Mouse (Mus musculus) ES-Bruce4 (cell line): ENCODE measurements at regions not wholly inside any gene's neighbourhood (a gene's known extent, or its start where the extent isn't known, plus 50 kb on each side); places are given as distances from the start of the nearest gene placed in this dataset.

Experiments
- H3K27ac ChIP-seq: 2 replicates; pipeline ENCODE4 v1.5.1; 2012; ENCODE audit warnings: low read length, inconsistent platforms; ENCODE audit not compliant: insufficient read depth
- H3K27me3 ChIP-seq: 2 replicates; pipeline ENCODE4 v1.6.1; 2012; ENCODE audit warnings: mild to moderate bottlenecking, low read length, inconsistent platforms; ENCODE audit not compliant: control insufficient read depth, poor library complexity, insufficient read depth, severe bottlenecking
- H3K36me3 ChIP-seq: 2 replicates; pipeline ENCODE4 v1.6.1; 2012; ENCODE audit warnings: inconsistent platforms, mild to moderate bottlenecking, low read length, moderate library complexity; ENCODE audit not compliant: control insufficient read depth, poor library complexity, insufficient read depth, severe bottlenecking
- H3K4me1 ChIP-seq: one replicate; pipeline ENCODE4 v1.8.1; 2011; ENCODE audit warnings: low read length; ENCODE audit not compliant: control insufficient read depth, insufficient read depth
- H3K4me3 ChIP-seq: 2 replicates; pipeline ENCODE4 v1.5.1; 2011; ENCODE audit warnings: low read depth, mild to moderate bottlenecking, low read length
- H3K9ac ChIP-seq: 2 replicates; pipeline ENCODE4 v1.6.1; 2012; ENCODE audit warnings: low read depth, mild to moderate bottlenecking, inconsistent platforms; ENCODE audit not compliant: poor library complexity, severe bottlenecking
- H3K9me3 ChIP-seq: replicated peaks from 2 replicates; pipeline ENCODE4 v1.6.1; 2012; ENCODE audit warnings: mild to moderate bottlenecking, low read length, inconsistent platforms; ENCODE audit not compliant: control insufficient read depth, poor library complexity, insufficient read depth, severe bottlenecking
- CTCF ChIP-seq: IDR thresholded peaks from one replicate; pipeline ENCODE4 v1.8.1; 2011; ENCODE audit warnings: low read depth, low read length
- EP300 ChIP-seq: IDR thresholded peaks from 2 replicates; pipeline ENCODE4 v1.6.1; 2011; ENCODE audit warnings: low read depth, low read length; ENCODE audit not compliant: insufficient read depth
- POLR2A ChIP-seq: IDR thresholded peaks from one replicate; pipeline ENCODE4 v1.8.1; 2011; ENCODE audit warnings: low read length; ENCODE audit not compliant: insufficient read depth

DNA sequence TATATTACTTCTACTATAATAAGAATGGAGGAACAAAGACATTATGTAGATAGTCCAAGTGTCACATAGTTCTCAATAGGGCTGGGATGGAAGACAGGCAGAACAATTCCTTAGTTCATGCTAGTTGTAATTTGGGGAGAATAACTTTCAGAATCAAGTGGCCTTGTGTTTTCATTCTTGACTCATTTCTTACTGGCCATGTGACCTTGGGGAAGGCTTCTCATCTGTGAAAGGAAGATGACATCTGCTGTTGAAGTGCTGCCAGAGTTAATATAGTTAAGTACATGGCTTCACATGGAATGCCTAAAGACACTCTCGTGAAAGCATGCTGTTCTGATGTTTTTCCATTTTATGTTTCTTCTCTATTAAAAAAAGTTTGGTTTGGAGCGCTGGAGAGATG is 146.2 kb upstream of the Nr5a2 start:
- H3K27ac ChIP-seq: no peak overlapping the region
- H3K27me3 ChIP-seq: no peaks in the 10 kb centered on the region
- no peaks in the 10 kb centered on the region for H3K36me3 ChIP-seq
- no peaks in the 10 kb centered on the region for H3K9me3 ChIP-seq
- no peaks in the 10 kb centered on the region for H3K4me1 ChIP-seq
- H3K4me3 ChIP-seq: no peak overlapping the region
- no peak overlapping the region for H3K9ac ChIP-seq
- TF ChIP-seq POLR2A: no peak

DNA sequence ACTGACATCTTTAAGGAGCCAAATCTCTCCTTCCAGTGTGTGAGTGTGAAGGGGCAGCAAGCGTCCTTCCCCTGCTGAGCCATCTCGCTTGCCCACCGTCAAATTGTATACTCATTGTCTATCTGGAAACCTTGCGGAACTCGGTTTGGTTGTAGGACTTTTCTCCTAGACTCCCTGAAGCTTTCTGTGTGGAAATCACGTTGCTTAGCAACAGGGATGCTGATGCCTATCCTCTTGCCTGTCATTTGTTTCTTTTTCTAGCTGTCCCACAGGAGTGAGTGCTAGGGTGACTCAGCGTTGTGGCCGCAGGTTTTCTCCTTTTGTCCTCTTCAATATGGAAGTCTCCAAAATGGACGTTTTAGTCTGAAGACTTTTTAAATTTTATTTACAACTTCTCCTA is 131.5 kb upstream of the Nr5a2 start:
- no peaks in the 10 kb centered on the region for H3K4me1 ChIP-seq
- no peak overlapping the region for H3K27ac ChIP-seq
- no peak overlapping the region for H3K9ac ChIP-seq
- TF ChIP-seq CTCF: no peak
- no peak for TF ChIP-seq POLR2A
- TF ChIP-seq EP300: no peak
- no peak overlapping the region for H3K4me3 ChIP-seq
- no peaks in the 10 kb centered on the region for H3K36me3 ChIP-seq
- H3K27me3 ChIP-seq: no peaks in the 10 kb centered on the region; the same call in 1 of the 2 replicates
- no peaks in the 10 kb centered on the region for H3K9me3 ChIP-seq

DNA sequence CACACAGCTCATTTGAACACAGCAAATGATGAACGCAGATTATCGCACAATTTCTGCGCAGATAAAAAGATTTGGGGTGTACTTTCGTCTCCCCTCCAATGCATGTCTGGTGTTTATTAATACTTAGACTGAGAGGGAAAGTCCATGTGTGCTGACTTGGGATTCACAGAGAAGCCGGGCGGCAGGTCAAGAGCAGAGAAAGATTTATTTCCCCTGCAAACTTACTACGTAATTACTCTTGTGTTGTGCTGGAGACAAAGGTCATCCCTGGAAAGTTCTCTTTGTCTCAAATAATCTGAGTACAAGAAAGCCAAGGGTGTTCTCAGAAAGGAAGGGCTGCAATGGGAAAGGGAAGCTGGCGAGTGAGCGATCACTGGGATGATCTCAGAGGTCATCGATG is 127.9 kb upstream of the Nr5a2 start:
- Histone ChIP-seq H3K4me1 (no peaks in the 10 kb centered on the region), H3K27ac (no peak overlapping the region), H3K4me3 (no peak overlapping the region), H3K9ac (no peak overlapping the region), H3K27me3 (no peaks in the 10 kb centered on the region), H3K36me3 (no peaks in the 10 kb centered on the region), H3K9me3 (no peaks in the 10 kb centered on the region)
- TF ChIP-seq POLR2A (no peak), EP300 (no peak), CTCF (no peak)

DNA sequence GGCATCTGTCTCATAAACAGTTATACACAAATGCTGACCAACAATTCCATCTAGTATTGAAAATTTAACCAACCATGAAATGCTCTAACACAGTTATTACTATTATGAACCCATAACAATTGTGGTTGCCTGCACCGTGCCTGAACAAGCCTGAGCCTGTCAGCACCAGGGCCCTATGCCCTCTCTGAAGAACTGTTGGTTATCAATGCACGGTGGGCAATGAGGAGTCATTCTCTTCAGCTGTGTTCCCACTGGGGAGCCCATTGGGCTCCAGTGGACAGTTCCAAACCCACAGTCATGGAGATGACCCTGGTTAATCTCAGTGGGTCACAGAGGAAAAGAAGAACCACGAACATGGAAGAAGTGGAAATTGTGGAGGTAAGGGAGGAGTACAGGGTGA is 126.5 kb upstream of the Nr5a2 start:
- H3K4me3 ChIP-seq: no peak overlapping the region
- no peak for TF ChIP-seq CTCF
- H3K9me3 ChIP-seq: no peaks in the 10 kb centered on the region
- H3K27me3 ChIP-seq: no peaks in the 10 kb centered on the region
- H3K36me3 ChIP-seq: no peaks in the 10 kb centered on the region
- H3K9ac ChIP-seq: no peak overlapping the region
- H3K4me1 ChIP-seq: no peaks in the 10 kb centered on the region
- no peak overlapping the region for H3K27ac ChIP-seq

DNA sequence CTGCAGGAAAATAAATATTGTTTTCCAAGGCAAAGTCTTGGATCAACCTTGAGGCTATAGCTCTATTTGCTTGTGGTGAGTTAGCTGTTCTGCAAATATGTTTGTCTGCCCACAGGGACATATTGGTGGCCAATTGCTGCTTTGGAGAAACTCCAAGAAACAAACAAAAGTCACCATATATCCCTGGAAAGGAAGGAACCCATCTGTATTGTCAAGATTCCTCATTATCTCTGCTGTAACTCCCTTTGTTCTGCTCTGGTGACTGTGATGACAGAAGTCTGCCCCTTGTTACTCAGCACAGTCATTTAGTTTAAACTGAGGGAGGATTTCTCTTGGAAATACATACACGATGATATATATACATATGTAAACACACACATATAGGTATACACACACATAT is 123.3 kb upstream of the Nr5a2 start:
- no peak for TF ChIP-seq POLR2A
- no peak for TF ChIP-seq CTCF
- TF ChIP-seq EP300: no peak
- H3K27me3 ChIP-seq: no peaks in the 10 kb centered on the region
- no peaks in the 10 kb centered on the region for H3K9me3 ChIP-seq
- H3K4me1 ChIP-seq: no peaks in the 10 kb centered on the region
- H3K4me3 ChIP-seq: no peak overlapping the region
- H3K9ac ChIP-seq: no peak overlapping the region
- no peak overlapping the region for H3K27ac ChIP-seq
- H3K36me3 ChIP-seq: no peaks in the 10 kb centered on the region

DNA sequence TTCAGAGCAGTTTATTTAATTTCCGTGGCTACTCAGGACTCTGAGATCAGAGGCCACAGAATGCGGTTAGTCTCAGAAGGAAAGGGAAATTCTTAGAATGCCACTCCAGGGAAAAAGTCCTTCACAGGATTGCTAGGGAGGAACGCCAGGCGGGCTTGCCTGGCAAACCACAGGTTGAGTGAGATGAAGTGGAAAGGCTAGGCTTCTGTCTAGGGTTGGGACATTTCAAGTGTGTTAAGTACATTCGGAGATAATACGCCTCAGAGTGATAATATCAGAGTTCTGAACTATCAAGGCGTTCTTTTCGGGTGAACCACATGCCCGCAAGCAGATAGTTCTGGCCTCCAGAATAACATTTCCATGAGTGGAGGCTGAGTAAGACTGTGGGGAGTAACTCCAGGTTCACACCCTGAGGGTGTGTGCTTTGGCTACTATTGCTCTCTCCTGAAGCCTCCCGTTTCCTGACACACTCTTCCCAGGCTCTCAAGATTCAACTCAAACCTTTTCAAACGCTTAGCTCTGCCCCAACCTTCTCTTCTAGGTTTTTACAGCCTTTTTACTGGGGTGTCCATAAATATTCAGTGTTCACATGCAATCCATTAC is 119.3 kb upstream of the Nr5a2 start:
- Histone ChIP-seq H3K4me1 (no peaks in the 10 kb centered on the region), H3K36me3 (no peaks in the 10 kb centered on the region), H3K9ac (no peak overlapping the region), H3K4me3 (no peak overlapping the region), H3K9me3 (no peaks in the 10 kb centered on the region), H3K27ac (no peak overlapping the region), H3K27me3 (no peaks in the 10 kb centered on the region)
- TF ChIP-seq EP300: no peak
- TF ChIP-seq CTCF: no peak
- no peak for TF ChIP-seq POLR2A
